Comparison of ENCODE assay signal across 8 mouse cellular contexts in the genomic region with DNA sequence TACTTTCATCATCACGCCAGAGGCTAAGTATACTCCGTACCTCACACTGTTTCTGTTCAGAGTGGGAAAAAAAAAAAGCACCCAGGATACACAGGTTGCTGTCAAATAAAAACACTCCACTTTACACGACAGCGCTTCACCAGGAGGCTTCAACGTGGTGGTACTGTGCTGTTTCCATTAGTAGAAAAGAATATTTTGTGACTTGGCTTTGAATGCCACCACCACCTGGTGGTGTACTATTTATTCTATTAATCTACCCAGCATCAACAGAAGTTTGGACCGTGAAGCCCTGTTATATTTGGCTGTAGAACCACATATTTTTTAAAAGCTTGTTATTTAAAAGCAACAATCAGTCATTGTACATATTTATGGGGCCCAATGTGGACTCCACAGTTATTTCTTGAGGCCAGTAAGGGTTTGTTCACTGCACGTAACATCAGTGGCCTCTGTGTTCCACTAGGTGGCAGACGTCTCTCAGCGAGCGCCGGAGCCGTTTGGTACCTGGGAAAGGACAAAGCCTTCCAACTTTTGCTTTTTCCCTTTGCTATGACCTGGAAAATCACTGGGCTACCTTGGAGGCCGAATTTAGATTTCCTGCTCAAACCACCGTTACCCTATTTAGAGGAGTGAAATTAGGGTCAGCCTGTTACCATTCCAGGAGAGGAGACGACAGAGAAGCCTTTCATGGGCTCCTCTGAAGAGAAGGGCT. TPM values are rescaled to one million over a fixed set of nuclear protein-coding genes. Genes with fewer than 3 reads are reported as not detected.
DNase-seq lines count a peak whose midpoint lies in the region; ATAC-seq lines count a peak whose summit lies in the region.

No protein-coding gene starts in this region.

- no peak overlapping the region for H3K4me2 ChIP-seq in forebrain, embryonic 12.5 days
- H3K4me2 ChIP-seq in hindbrain, embryonic 13.5 days: no peak overlapping the region

- H3K4me3 ChIP-seq in forebrain, embryonic 12.5 days (replicated peaks): no peak overlapping the region
- no peak overlapping the region for H3K4me3 ChIP-seq in hindbrain, embryonic 13.5 days

- DNase-seq in NIH3T3 (ENCODE audit: low read depth): peak; percentile 85
- DNase-seq in layer of hippocampus, adult 9-11 months: peak; percentile 75
- DNase-seq in lung, postnatal 10 days: peak; percentile 70
- DNase-seq in ovary, postnatal 14 days (ENCODE audit: low spot score): peak; percentile 48
- DNase-seq in thymus, postnatal 36 days: peak; percentile 41 to 49

- peak; percentile 84 for ATAC-seq in cerebellum, adult (ENCODE audit: insufficient number of reproducible peaks, low FRiP score, low TSS enrichment)
- peak; percentile 83 for ATAC-seq in forebrain, embryonic 12.5 days (ENCODE audit: low FRiP score)
- peak; percentile 80 for ATAC-seq in hindbrain, embryonic 13.5 days (ENCODE audit: low FRiP score)

- H3K27me3 ChIP-seq in forebrain, embryonic 12.5 days: no peaks in the 10 kb centered on the region
- H3K27me3 ChIP-seq in hindbrain, embryonic 13.5 days: no peaks in the 10 kb centered on the region

- H3K9me3 ChIP-seq in forebrain, embryonic 12.5 days: no peaks in the 10 kb centered on the region
- no peaks in the 10 kb centered on the region for H3K9me3 ChIP-seq in hindbrain, embryonic 13.5 days

- 33% methylated on average over 15 of the region's 15 CpGs for WGBS in forebrain, embryonic 12.5 days
- 29% methylated on average over 15 of the region's 15 CpGs for WGBS in hindbrain, embryonic 13.5 days

- H3K9ac ChIP-seq in forebrain, embryonic 12.5 days: no peak overlapping the region
- H3K9ac ChIP-seq in hindbrain, embryonic 13.5 days: no peak overlapping the region

- no peaks in the 10 kb centered on the region; the same call in 1 of the 2 replicates for H3K36me3 ChIP-seq in forebrain, embryonic 12.5 days (replicated peaks)
- no peaks in the 10 kb centered on the region for H3K36me3 ChIP-seq in hindbrain, embryonic 13.5 days

- H3K4me1 ChIP-seq in forebrain, embryonic 12.5 days: no peaks in the 10 kb centered on the region
- no peaks in the 10 kb centered on the region for H3K4me1 ChIP-seq in hindbrain, embryonic 13.5 days (replicated peaks)

- no peak overlapping the region for H3K27ac ChIP-seq in forebrain, embryonic 12.5 days
- no peak overlapping the region for H3K27ac ChIP-seq in hindbrain, embryonic 13.5 days

RNA-seq across cellular contexts. Expression of a gene that starts 48.3 kb away (rescaled TPM):
- 17.1 and 21.5 TPM in 2 replicates for polyA plus RNA-seq in forebrain, embryonic 12.5 days (2016; fragmentation: Nextera tagmentation; extraction: Ambion mirVana)
- 7.5 and 9.0 TPM in 2 replicates for polyA plus RNA-seq in hindbrain, embryonic 13.5 days (2015; fragmentation: Nextera tagmentation; extraction: Ambion mirVana)
